Mouse (Mus musculus): ENCODE measurements at regions not wholly inside any gene's neighbourhood (a gene's known extent, or its start where the extent isn't known, plus 50 kb on each side); places are given as distances from the start of the nearest gene placed in this dataset.
A peak's percentile ranks its signal among the peaks of the same experiment; 100 is the strongest.

GRCm38 (mm10) chr16:68017672-68018071 lies 397.0 kb upstream of the Cadm2 start:
- no peak for DNase-seq

- no peak for DNase-seq
Observed at GRCm38 (mm10) chr16:67989671-67990070, 369.0 kb upstream of the Cadm2 start.

GRCm38 (mm10) chr16:67976565-67976964 lies 355.9 kb upstream of the Cadm2 start:
- DNase-seq: no peak

GRCm38 (mm10) chr16:67968311-67969145 lies 347.8 kb upstream of the Cadm2 start:
- no peak for DNase-seq

- DNase-seq: no peak
Observed at GRCm38 (mm10) chr16:67949112-67949511, 328.4 kb upstream of the Cadm2 start.

GRCm38 (mm10) chr16:67944406-67944805 lies 323.7 kb upstream of the Cadm2 start:
- DNase-seq: no peak

GRCm38 (mm10) chr16:67919175-67919574 lies 298.5 kb upstream of the Cadm2 start:
- DNase-seq: no peak

GRCm38 (mm10) chr16:67871304-67872022 lies 250.8 kb upstream of the Cadm2 start:
- DNase-seq: no peak

GRCm38 (mm10) chr16:67850201-67850600 lies 229.5 kb upstream of the Cadm2 start:
- peak; percentile 64 for DNase-seq

GRCm38 (mm10) chr16:67844481-67844880 lies 223.8 kb upstream of the Cadm2 start:
- DNase-seq: peak; percentile 85

- no peak for DNase-seq
Observed at GRCm38 (mm10) chr16:67797236-67797635, 176.5 kb upstream of the Cadm2 start.

- DNase-seq: peak; percentile 29
Observed at GRCm38 (mm10) chr16:67776091-67776490, 155.4 kb upstream of the Cadm2 start.

- DNase-seq: no peak
Observed at GRCm38 (mm10) chr16:67769114-67769513, 148.4 kb upstream of the Cadm2 start.

GRCm38 (mm10) chr16:67735398-67735797 lies 114.7 kb upstream of the Cadm2 start:
- peak; percentile 71 for DNase-seq

GRCm38 (mm10) chr16:67698619-67699018 lies 77.9 kb upstream of the Cadm2 start:
- no peak for DNase-seq
